Mouse (Mus musculus): ENCODE measurements around the gene Dusp10. TPM values are rescaled to one million over a fixed set of nuclear protein-coding genes. Genes with fewer than 3 reads are reported as not detected.

Dusp10 gene
- polyA plus RNA-seq, 1 experiment from 2014 or later, result 6.5 TPM

- no peak for TF ChIP-seq CTCF (IDR thresholded peaks at IDR 0.05; ENCODE audit: low read depth)
- WGBS, result 94% methylated on average over 2 of the region's 2 CpGs
- ATAC-seq, result no peak
Observed at GRCm38 (mm10) chr1:184024631-184025030, 11.5 kb downstream of the Dusp10 start.

GRCm38 (mm10) chr1:184025079-184025478 lies 12.0 kb downstream of the Dusp10 start:
- no peaks in the 10 kb centered on the region for H3K4me1 ChIP-seq (replicated peaks; ENCODE audit: control insufficient read depth, insufficient read depth, low read length)
- no peak overlapping the region for H3K27ac ChIP-seq (ENCODE audit: low read depth, low read length)
- no peak overlapping the region for H3K4me2 ChIP-seq (replicated peaks; ENCODE audit: low read depth)
- ATAC-seq, result no peak
- TF ChIP-seq CTCF (IDR thresholded peaks at IDR 0.05; ENCODE audit: low read depth), result no peak
- no peaks in the 10 kb centered on the region for H3K9me3 ChIP-seq (ENCODE audit: control insufficient read depth)
- H3K36me3 ChIP-seq (ENCODE audit: control insufficient read depth, insufficient read depth), result no peaks in the 10 kb centered on the region
- no peaks in the 10 kb centered on the region for H3K27me3 ChIP-seq (replicated peaks; ENCODE audit: control insufficient read depth, insufficient read depth, low read length)
- no peak overlapping the region for H3K4me3 ChIP-seq (ENCODE audit: low read depth, low read length)
- H3K9ac ChIP-seq (ENCODE audit: low read depth, low read length), result no peak overlapping the region
- 92% methylated on average over 5 of the region's 5 CpGs for WGBS

More at GRCm38 (mm10) chr1:184024631-184025030, 11.5 kb downstream of the Dusp10 start:
- no peak overlapping the region for H3K9ac ChIP-seq (ENCODE audit: low read depth, low read length)
- H3K9me3 ChIP-seq (ENCODE audit: control insufficient read depth), result no peaks in the 10 kb centered on the region
- H3K36me3 ChIP-seq (ENCODE audit: control insufficient read depth, insufficient read depth), result no peaks in the 10 kb centered on the region
- no peaks in the 10 kb centered on the region for H3K27me3 ChIP-seq (replicated peaks; ENCODE audit: control insufficient read depth, insufficient read depth, low read length)
- H3K4me1 ChIP-seq (replicated peaks; ENCODE audit: control insufficient read depth, insufficient read depth, low read length), result no peaks in the 10 kb centered on the region
- no peak overlapping the region for H3K4me2 ChIP-seq (replicated peaks; ENCODE audit: low read depth)
- H3K27ac ChIP-seq (ENCODE audit: low read depth, low read length), result no peak overlapping the region
- no peak overlapping the region for H3K4me3 ChIP-seq (ENCODE audit: low read depth, low read length)

- WGBS, result 64% methylated on average over 3 of the region's 3 CpGs
Observed at GRCm38 (mm10) chr1:184027039-184027438, 13.9 kb downstream of the Dusp10 start.

GRCm38 (mm10) chr1:184030070-184030802 lies 17.1 kb downstream of the Dusp10 start:
- Histone ChIP-seq H3K4me1 (replicated peaks; ENCODE audit: control insufficient read depth, insufficient read depth, low read length) (no peaks in the 10 kb centered on the region), H3K4me2 (replicated peaks; ENCODE audit: low read depth) (no peak overlapping the region), H3K9ac (ENCODE audit: low read depth, low read length) (no peak overlapping the region), H3K9me3 (ENCODE audit: control insufficient read depth) (no peaks in the 10 kb centered on the region), H3K27me3 (replicated peaks; ENCODE audit: control insufficient read depth, insufficient read depth, low read length) (no peaks in the 10 kb centered on the region), H3K4me3 (ENCODE audit: low read depth, low read length) (no peak overlapping the region), H3K36me3 (ENCODE audit: control insufficient read depth, insufficient read depth) (no peaks in the 10 kb centered on the region), H3K27ac (ENCODE audit: low read depth, low read length) (no peak overlapping the region)
- WGBS, result 91% methylated on average over 8 of the region's 8 CpGs
- no peak for TF ChIP-seq CTCF (IDR thresholded peaks at IDR 0.05; ENCODE audit: low read depth)
- no peak for ATAC-seq

More at GRCm38 (mm10) chr1:184027039-184027438, 13.9 kb downstream of the Dusp10 start:
- no peak overlapping the region for H3K4me2 ChIP-seq (replicated peaks; ENCODE audit: low read depth)
- H3K36me3 ChIP-seq (ENCODE audit: control insufficient read depth, insufficient read depth), result no peaks in the 10 kb centered on the region
- H3K4me1 ChIP-seq (replicated peaks; ENCODE audit: control insufficient read depth, insufficient read depth, low read length), result no peaks in the 10 kb centered on the region
- H3K9me3 ChIP-seq (ENCODE audit: control insufficient read depth), result no peaks in the 10 kb centered on the region
- no peak overlapping the region for H3K27ac ChIP-seq (ENCODE audit: low read depth, low read length)
- H3K27me3 ChIP-seq (replicated peaks; ENCODE audit: control insufficient read depth, insufficient read depth, low read length), result no peaks in the 10 kb centered on the region
- no peak for TF ChIP-seq CTCF (IDR thresholded peaks at IDR 0.05; ENCODE audit: low read depth)
- no peak for ATAC-seq
- no peak overlapping the region for H3K9ac ChIP-seq (ENCODE audit: low read depth, low read length)
- no peak overlapping the region for H3K4me3 ChIP-seq (ENCODE audit: low read depth, low read length)

- Histone ChIP-seq H3K4me2 (replicated peaks; ENCODE audit: low read depth) (peak overlapping the region; percentile 98), H3K27me3 (replicated peaks; ENCODE audit: control insufficient read depth, insufficient read depth, low read length) (no peaks in the 10 kb centered on the region), H3K4me1 (replicated peaks; ENCODE audit: control insufficient read depth, insufficient read depth, low read length) (no peaks in the 10 kb centered on the region), H3K9ac (ENCODE audit: low read depth, low read length) (peak overlapping the region; percentile 81), H3K36me3 (ENCODE audit: control insufficient read depth, insufficient read depth) (peaks cover 6% of the 10 kb centered on the region; the same call in 1 of the 2 replicates), H3K27ac (ENCODE audit: low read depth, low read length) (peak overlapping the region; percentile 90), H3K4me3 (ENCODE audit: low read depth, low read length) (peak overlapping the region; percentile 62), H3K9me3 (ENCODE audit: control insufficient read depth) (no peaks in the 10 kb centered on the region)
- no peak for TF ChIP-seq CTCF (IDR thresholded peaks at IDR 0.05; ENCODE audit: low read depth)
- 31% methylated on average over 19 of the region's 19 CpGs for WGBS
- no peak for ATAC-seq
Observed at GRCm38 (mm10) chr1:184032682-184033389, 19.7 kb downstream of the Dusp10 start.

GRCm38 (mm10) chr1:184033390-184034010 lies 20.4 kb downstream of the Dusp10 start:
- Histone ChIP-seq H3K4me3 (ENCODE audit: low read depth, low read length) (peak overlapping the region; percentile 62), H3K27ac (ENCODE audit: low read depth, low read length) (peak overlapping the region; percentile 90), H3K4me2 (replicated peaks; ENCODE audit: low read depth) (peak overlapping the region; percentile 98), H3K9me3 (ENCODE audit: control insufficient read depth) (no peaks in the 10 kb centered on the region), H3K4me1 (replicated peaks; ENCODE audit: control insufficient read depth, insufficient read depth, low read length) (no peaks in the 10 kb centered on the region), H3K27me3 (replicated peaks; ENCODE audit: control insufficient read depth, insufficient read depth, low read length) (no peaks in the 10 kb centered on the region), H3K36me3 (ENCODE audit: control insufficient read depth, insufficient read depth) (peaks cover 6% of the 10 kb centered on the region; the same call in 1 of the 2 replicates), H3K9ac (ENCODE audit: low read depth, low read length) (peak overlapping the region; percentile 81)
- peak; percentile 70 for TF ChIP-seq CTCF (IDR thresholded peaks at IDR 0.05; ENCODE audit: low read depth)
- under 1% methylated on average over 63 of the region's 63 CpGs for WGBS
- ATAC-seq, result peak; percentile 78
